Mouse (Mus musculus): ENCODE results near the gene Smyd5.

GRCm38 (mm10) chr6:85489717-85490116 lies 57.9 kb downstream of the Smyd5 start:
- TF ChIP-seq CTCF (IDR thresholded peaks at IDR 0.05; ENCODE audit: low read depth, low read length) = no peak
- no peak for TF ChIP-seq POLR2A (IDR thresholded peaks at IDR 0.05; ENCODE audit: extremely low read depth, insufficient read depth, low read length)
